Mouse (Mus musculus) CH12.LX (cell line): ENCODE data around the gene Spats2. TPM values are rescaled to one million over a fixed set of nuclear protein-coding genes. Genes with fewer than 3 reads are reported as not detected.

Source experiments
- DNase-seq: peaks from one replicate; pipeline ENCODE4 v3.0.0-alpha.2; 2013; ENCODE audit errors: extremely low read depth
- H3K27ac ChIP-seq: 2 replicates; pipeline ENCODE4 v1.5.1; 2012; ENCODE audit warnings: low read depth, mild to moderate bottlenecking, control low read depth, moderate library complexity; ENCODE audit not compliant: insufficient read depth
- H3K27me3 ChIP-seq: replicated peaks from 2 replicates; pipeline ENCODE3; 2012; ENCODE audit warnings: inconsistent platforms
- H3K36me3 ChIP-seq, 2 experiments: replicated peaks in 1 of 2; 2 replicates each; pipeline versions ENCODE3 to v1.6.1; 2012; ENCODE audit warnings: inconsistent platforms in 1 of 2, low read length in 1 of 2, mild to moderate bottlenecking in 1 of 2, mixed read lengths in 1 of 2, moderate library complexity in 1 of 2; ENCODE audit not compliant: control insufficient read depth in 1 of 2, insufficient read depth in 1 of 2
- H3K4me1 ChIP-seq, 2 experiments: 2 replicates each; pipeline ENCODE4 v1.6.1; 2012; ENCODE audit warnings: inconsistent platforms in 1 of 2, moderate library complexity in 1 of 2; ENCODE audit not compliant: insufficient read depth in 2 of 2, control insufficient read depth in 1 of 2
- H3K4me2 ChIP-seq: 2 replicates; pipeline ENCODE4 v1.6.1; 2012; ENCODE audit warnings: low read depth, mild to moderate bottlenecking, control low read depth; ENCODE audit not compliant: poor library complexity, insufficient read depth, severe bottlenecking
- H3K4me3 ChIP-seq, 3 experiments: fragments of 150-350 bp in 1 of 3; sonication (generic) in 1 of 3; replicated peaks in 1 of 3; 2 replicates each; pipeline versions ENCODE3 to v1.5.1; 2011 to 2012; ENCODE audit warnings: low read depth in 2 of 3, low read length in 2 of 3, mild to moderate bottlenecking in 2 of 3, moderate library complexity in 2 of 3, control low read depth in 1 of 3, improper control_type of control experiment in 1 of 3, inconsistent platforms in 1 of 3, mixed read lengths in 1 of 3; ENCODE audit not compliant: poor library complexity in 1 of 3
- H3K79me2 ChIP-seq: replicated peaks from 2 replicates; pipeline ENCODE4 v1.6.1; 2012; ENCODE audit warnings: mild to moderate bottlenecking, moderate library complexity; ENCODE audit not compliant: control insufficient read depth, poor library complexity, insufficient read depth, severe bottlenecking; ENCODE audit errors: extremely low read depth
- H3K9ac ChIP-seq: 2 replicates; pipeline ENCODE4 v1.6.1; 2012; ENCODE audit warnings: low read depth, mild to moderate bottlenecking, control low read depth, moderate library complexity; ENCODE audit not compliant: insufficient read depth
- H3K9me3 ChIP-seq: replicated peaks from 2 replicates; pipeline ENCODE3; 2012; ENCODE audit warnings: low read length, inconsistent platforms, mixed read lengths
- BHLHE40 ChIP-seq: IDR thresholded peaks from 2 replicates; pipeline ENCODE4 v1.6.1; 2011; ENCODE audit warnings: mild to moderate bottlenecking, low read depth, low read length, improper control_type of control experiment
- CHD1 ChIP-seq: IDR thresholded peaks from 2 replicates; pipeline ENCODE4 v1.6.1; 2012; ENCODE audit warnings: low read depth, low read length, improper control_type of control experiment, inconsistent platforms
- CHD2 ChIP-seq: IDR thresholded peaks from 2 replicates; pipeline ENCODE4 v1.6.1; 2011; ENCODE audit warnings: low read length, improper control_type of control experiment
- CTCF ChIP-seq, 2 experiments: IDR thresholded peaks in 1 of 2; conservative IDR thresholded peaks in 1 of 2; 2 replicates each; pipeline ENCODE4 v1.5.1; 2011 to 2012; ENCODE audit warnings: low read depth in 2 of 2, low read length in 2 of 2, improper control_type of control experiment in 1 of 2, inconsistent platforms in 1 of 2, mild to moderate bottlenecking in 1 of 2, moderate library complexity in 1 of 2
- ELF1 ChIP-seq: IDR thresholded peaks from 2 replicates; pipeline ENCODE4 v1.6.1; 2014; ENCODE audit warnings: low read depth, mild to moderate bottlenecking, inconsistent platforms, low read length, improper control_type of control experiment
- EP300 ChIP-seq: IDR thresholded peaks from 2 replicates; pipeline ENCODE4 v1.6.1; 2011; ENCODE audit warnings: low read length, improper control_type of control experiment
- HCFC1 ChIP-seq: IDR thresholded peaks from 2 replicates; pipeline ENCODE4 v1.6.1; 2012; ENCODE audit warnings: low read depth, mild to moderate bottlenecking, inconsistent platforms, low read length, improper control_type of control experiment
- IRF4 ChIP-seq: IDR thresholded peaks from 2 replicates; pipeline ENCODE4 v1.6.1; 2014; ENCODE audit warnings: low read depth, mild to moderate bottlenecking, inconsistent platforms, low read length, improper control_type of control experiment
- JUN ChIP-seq: IDR thresholded peaks from 2 replicates; pipeline ENCODE4 v1.6.1; 2011; ENCODE audit warnings: low read depth, mild to moderate bottlenecking, low read length, improper control_type of control experiment, moderate library complexity; ENCODE audit not compliant: insufficient read depth
- JUND ChIP-seq: conservative IDR thresholded peaks from 2 replicates; pipeline ENCODE4 v1.6.1; 2011; ENCODE audit warnings: low read depth, low read length, improper control_type of control experiment
- MAFK ChIP-seq: IDR thresholded peaks from 2 replicates; pipeline ENCODE4 v1.6.1; 2011; ENCODE audit warnings: low read length, improper control_type of control experiment; ENCODE audit not compliant: insufficient replicate concordance
- MAZ ChIP-seq: IDR thresholded peaks from 2 replicates; pipeline ENCODE4 v1.6.1; 2012; ENCODE audit warnings: low read depth, mild to moderate bottlenecking, inconsistent platforms, low read length, improper control_type of control experiment, moderate library complexity
- MEF2A ChIP-seq: IDR thresholded peaks from 2 replicates; pipeline ENCODE4 v1.6.1; 2014; ENCODE audit warnings: low read depth, mild to moderate bottlenecking, inconsistent platforms, low read length, improper control_type of control experiment, borderline replicate concordance
- NELFE ChIP-seq: IDR thresholded peaks from 2 replicates; pipeline ENCODE4 v1.6.1; 2011; ENCODE audit warnings: low read depth, low read length, improper control_type of control experiment
- PAX5 ChIP-seq: IDR thresholded peaks from 2 replicates; pipeline ENCODE4 v1.6.1; 2012; ENCODE audit warnings: low read length, inconsistent platforms, mixed read lengths
- POLR2AphosphoS2 ChIP-seq: IDR thresholded peaks from 2 replicates; pipeline ENCODE4 v1.6.1; 2011; ENCODE audit warnings: low read depth, low read length, improper control_type of control experiment
- RAD21 ChIP-seq: IDR thresholded peaks from 2 replicates; pipeline ENCODE4 v1.6.1; 2011; ENCODE audit warnings: low read depth, mild to moderate bottlenecking, low read length, improper control_type of control experiment, moderate library complexity
- SIN3A ChIP-seq: IDR thresholded peaks from 2 replicates; pipeline ENCODE4 v1.6.1; 2012; ENCODE audit warnings: low read length, improper control_type of control experiment, inconsistent platforms
- SMC3 ChIP-seq: IDR thresholded peaks from 2 replicates; pipeline ENCODE4 v1.6.1; 2011; ENCODE audit warnings: low read depth, low read length, improper control_type of control experiment
- TCF12 ChIP-seq: IDR thresholded peaks from 2 replicates; pipeline ENCODE4 v1.6.1; 2014; ENCODE audit warnings: low read depth, mild to moderate bottlenecking, inconsistent platforms, low read length, improper control_type of control experiment
- USF1 ChIP-seq: IDR thresholded peaks from 2 replicates; pipeline ENCODE4 v1.6.1; 2014; ENCODE audit warnings: low read depth, mild to moderate bottlenecking, inconsistent platforms, low read length, improper control_type of control experiment
- ZC3H11A ChIP-seq: IDR thresholded peaks from 2 replicates; pipeline ENCODE4 v1.6.1; 2012; ENCODE audit warnings: low read depth, mild to moderate bottlenecking, inconsistent platforms, low read length, improper control_type of control experiment
- dilution Hi-C: fragments of 300-500 bp; cut with MboI; formaldehyde crosslinking; loops from 2 replicates; pipeline ENCODE4 v1.14.3; 2020; ENCODE audit warnings: low sequenced_read_pairs; ENCODE audit not compliant: extremely low pct_unique_long_range_greater_than_20kb, extremely low pct_ligation_motif_present
- in situ Hi-C: fragments of 300-500 bp; cut with MboI; formaldehyde crosslinking; loops from 3 replicates; pipeline ENCODE4 v1.14.3; 2019; ENCODE audit warnings: low sequenced_read_pairs, low pct_ligation_motif_present, low pct_unique_long_range_greater_than_20kb, mixed read lengths
- polyA plus RNA-seq: library from polyadenylated mRNA; unstranded; fragments of >175 nt; gene quantifications from 2 replicates; pipeline ENCODE4 v1.2.1, GENCODE M21; 2012; ENCODE audit warnings: low read depth; ENCODE audit not compliant: insufficient read length
- total RNA-seq, 2 experiments: library from RNA; depleted of rRNA; stranded (reverse); fragments of 300-350 nt in 1 of 2; fragments of >200 nt in 1 of 2; gene quantifications; 2 replicates each; pipeline ENCODE4 v1.2.3; 2012 to 2014

The Spats2 gene
- total and polyA plus RNA-seq, 3 experiments = 26.5 to 81.0 (median 68.3) TPM

DNA sequence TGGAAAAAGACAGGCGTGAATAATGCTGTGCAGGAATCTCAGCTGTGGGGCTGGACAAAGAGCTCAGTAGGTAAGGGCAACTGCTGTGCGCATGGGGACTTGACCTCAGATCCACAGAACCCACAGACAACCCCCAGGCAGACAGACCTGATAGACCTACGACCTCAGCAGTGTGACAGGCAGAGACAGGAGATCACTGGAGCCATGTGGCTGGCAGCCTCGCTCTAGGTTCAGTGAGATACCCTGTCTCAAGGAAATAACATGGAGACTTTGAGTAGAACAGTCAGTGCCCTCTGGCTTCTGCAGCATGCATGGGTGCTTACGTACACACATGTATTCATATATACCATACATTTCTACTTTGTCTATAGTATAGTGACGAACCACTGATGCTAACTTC lies 46.4 kb downstream of the Spats2 start:
- H3K27me3 ChIP-seq = no peaks in the 10 kb centered on the region
- dilution Hi-C loops (no loop called here), in situ Hi-C loops (no loop called here)
- DNase-seq = no peak
- H3K79me2 ChIP-seq = no peaks in the 10 kb centered on the region
- H3K4me2 ChIP-seq = no peak overlapping the region
- H3K4me1 ChIP-seq = no peaks in the 10 kb centered on the region
- no peak for TF ChIP-seq CHD1
- no peak for TF ChIP-seq MEF2A
- TF ChIP-seq EP300 = no peak
- no peak for TF ChIP-seq JUND
- no peak for TF ChIP-seq USF1
- no peak for TF ChIP-seq BHLHE40
- no peak for TF ChIP-seq CHD2
- TF ChIP-seq RAD21 = no peak
- TF ChIP-seq HCFC1 = no peak
- no peak for TF ChIP-seq SMC3
- no peak for TF ChIP-seq JUN
- no peak for TF ChIP-seq MAFK
- no peak for TF ChIP-seq TCF12
- TF ChIP-seq POLR2AphosphoS2 = no peak
- no peak for TF ChIP-seq PAX5
- TF ChIP-seq SIN3A = no peak
- TF ChIP-seq ZC3H11A = no peak
- no peak for TF ChIP-seq ELF1
- no peak for TF ChIP-seq MAZ
- TF ChIP-seq NELFE = no peak
- peaks cover 8% of the 10 kb centered on the region for H3K9me3 ChIP-seq
- no peak overlapping the region for H3K27ac ChIP-seq
- peaks cover 46 to 65% of the 10 kb centered on the region in 2 experiments for H3K36me3 ChIP-seq
- H3K4me3 ChIP-seq = no peak overlapping the region
- no peak overlapping the region for H3K9ac ChIP-seq

GRCm38 (mm10) chr15:99179639-99180038 lies 53.9 kb downstream of the Spats2 start:
- no peak for DNase-seq
- TF ChIP-seq CTCF (conservative IDR thresholded peaks at IDR 0.05 in 1 of 2, IDR thresholded peaks at IDR 0.05 in 1 of 2; ENCODE audit: low read depth in 2 of 2, low read length in 2 of 2) (peak in 1 of 2 experiments; percentile 31; a peak in 1 of 4 replicates), IRF4 (no peak)
- TF ChIP-seq, all 38 proteins: peak for 1

More at GRCm38 (mm10) chr15:99179639-99180038, 53.9 kb downstream of the Spats2 start:
- H3K9me3 ChIP-seq = no peaks in the 10 kb centered on the region
- H3K27ac ChIP-seq = no peak overlapping the region
- H3K9ac ChIP-seq = no peak overlapping the region
- dilution Hi-C loops = no loop called here
- H3K4me3 ChIP-seq = no peak overlapping the region
- H3K79me2 ChIP-seq = no peaks in the 10 kb centered on the region
- H3K4me1 ChIP-seq = no peaks in the 10 kb centered on the region
- no peak overlapping the region for H3K4me2 ChIP-seq
- peaks cover 37 to 84% of the 10 kb centered on the region in 2 experiments for H3K36me3 ChIP-seq
- in situ Hi-C loops = no loop called here
- no peaks in the 10 kb centered on the region for H3K27me3 ChIP-seq
